Mouse (Mus musculus): Measurements from ENCODE around the gene Rnf5.

- TF ChIP-seq USF1 (IDR thresholded peaks at IDR 0.05; ENCODE audit: low read depth) (no peak), POLR2A (IDR thresholded peaks at IDR 0.05; ENCODE audit: insufficient read length, low read depth) (no peak), REST (IDR thresholded peaks at IDR 0.05; ENCODE audit: insufficient read depth, insufficient read length) (no peak)
Observed at GRCm38 (mm10) chr17:34618999-34619398, 15.5 kb upstream of the Rnf5 start.

Data from myocyte (in vitro differentiated cells).